Mouse (Mus musculus) monocyte, adult 5-6 weeks (primary cell): ENCODE results near the gene Ehd2. TPM values are rescaled to one million over a fixed set of nuclear protein-coding genes. Genes with fewer than 3 reads are reported as not detected.

Experiments
- ATAC-seq: fragments of 153-309, 156-312 bp; replicated peaks from 2 replicates; pipeline ENCODE4 v1.8.0; 2017; ENCODE audit warnings: mild to moderate bottlenecking; ENCODE audit not compliant: low TSS enrichment, insufficient number of reproducible peaks, severe bottlenecking, poor library complexity, low FRiP score
- total RNA-seq: library from RNA; stranded (forward); fragments of 200-1000, 200-491, 200-594 nt; gene quantifications from 3 replicates; pipeline ENCODE4 v1.2.3, GENCODE M21; 2017

Ehd2 gene
- 0.49 TPM in 1 of 3 replicates, not detected in the others for total RNA-seq

GRCm38 (mm10) chr7:15967312-15967711, at the start of gene Ehd2:
Gene Ehd2 (minus strand): TSS chr7:15967567.
- ATAC-seq: peak; percentile 42; the same call in 1 of the 2 replicates

DNA sequence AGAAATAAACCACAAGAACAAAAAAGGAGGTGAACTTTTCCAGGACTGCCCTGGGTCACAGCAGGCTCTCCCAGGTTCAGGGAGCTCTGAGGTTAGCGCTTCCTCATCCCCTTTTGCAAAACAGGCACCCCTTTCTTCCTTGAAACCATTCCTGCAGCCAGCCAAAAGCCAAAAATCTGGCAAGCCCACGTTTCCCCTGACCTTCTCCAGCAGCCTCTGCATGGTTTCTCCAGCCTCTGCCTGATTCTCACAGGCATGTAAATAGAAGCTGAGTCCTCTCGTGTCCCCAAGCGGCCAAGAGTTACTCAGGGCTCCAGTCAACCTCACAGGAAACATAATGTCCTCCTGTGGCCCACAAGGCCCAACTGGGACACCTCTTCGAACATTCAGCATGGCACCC, 48.0 kb upstream of the Ehd2 start:
- ATAC-seq: no peak

DNA sequence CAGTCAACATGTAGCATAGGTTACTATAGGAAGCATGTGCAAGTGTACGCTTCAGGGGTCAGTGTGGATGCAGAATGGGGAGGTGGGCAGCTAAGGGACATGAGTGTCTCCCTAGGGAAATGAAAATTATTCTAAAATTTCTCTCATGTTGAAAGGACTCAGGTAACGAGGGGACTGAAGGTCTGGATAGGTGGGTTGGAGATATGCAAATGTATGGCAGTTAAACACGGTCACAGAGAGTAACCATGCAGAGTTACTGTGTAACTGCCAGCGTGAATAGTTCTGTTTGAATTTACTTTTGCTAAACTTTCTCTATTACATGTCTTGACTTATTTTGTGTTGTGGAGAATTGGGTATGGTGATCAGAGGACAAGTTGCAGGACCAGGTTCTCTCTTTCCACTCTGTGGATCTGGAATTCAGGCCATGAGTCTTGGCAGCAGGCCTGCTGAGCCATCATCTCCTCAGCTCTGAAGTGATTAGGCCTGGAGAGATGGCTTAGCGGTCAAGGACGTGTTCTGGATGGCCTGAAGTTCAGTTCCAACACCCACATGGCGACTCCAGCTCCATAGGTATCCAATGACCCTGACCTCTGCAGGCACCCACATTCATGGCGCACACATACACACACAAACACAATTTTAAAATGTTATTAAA, 47.3 kb upstream of the Ehd2 start:
- no peak for ATAC-seq

GRCm38 (mm10) chr7:16013722-16014275, 46.4 kb upstream of the Ehd2 start:
- no peak for ATAC-seq

- ATAC-seq: no peak; the same call in 1 of the 2 replicates
These were observed 45.4 kb upstream of the Ehd2 start for GRCm38 (mm10) chr7:16012576-16013263.

DNA sequence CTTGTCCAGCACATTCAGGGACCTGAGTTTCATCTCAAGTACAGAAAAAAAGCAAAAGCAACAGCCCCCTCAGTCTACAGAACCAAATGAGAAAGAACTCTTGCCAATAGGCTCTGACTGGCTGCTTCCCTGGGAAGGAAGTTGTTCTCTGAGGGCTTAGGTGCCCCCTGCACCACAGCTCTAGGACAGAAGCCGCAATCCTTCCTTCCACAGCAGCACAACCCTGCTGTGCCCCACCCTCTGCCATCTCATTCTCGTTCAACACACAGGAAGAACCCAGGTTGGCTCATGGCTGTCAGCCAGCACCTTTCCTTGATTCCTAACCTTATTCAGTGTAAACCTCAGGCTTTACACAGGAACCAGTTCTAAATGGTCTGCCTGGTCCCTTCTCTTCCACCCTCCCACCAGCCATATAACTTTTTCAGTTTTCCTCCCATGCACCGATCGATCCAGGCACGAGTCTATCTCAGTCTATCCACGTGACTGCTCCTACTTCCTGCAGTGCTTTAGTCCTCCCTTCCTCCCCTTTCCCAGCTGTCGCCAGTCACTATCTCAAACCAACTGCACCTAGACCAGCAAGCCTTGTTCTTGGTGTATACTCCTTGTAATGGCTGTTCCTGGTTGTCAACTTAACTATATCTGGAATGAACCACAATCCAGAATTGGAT, 44.2 kb upstream of the Ehd2 start:
- ATAC-seq: no peak

- no peak for ATAC-seq
These were observed 43.3 kb upstream of the Ehd2 start for GRCm38 (mm10) chr7:16010649-16011048.

GRCm38 (mm10) chr7:16009636-16010035, 42.3 kb upstream of the Ehd2 start:
- ATAC-seq: no peak

GRCm38 (mm10) chr7:16005020-16005419, 37.7 kb upstream of the Ehd2 start:
- no peak for ATAC-seq

DNA sequence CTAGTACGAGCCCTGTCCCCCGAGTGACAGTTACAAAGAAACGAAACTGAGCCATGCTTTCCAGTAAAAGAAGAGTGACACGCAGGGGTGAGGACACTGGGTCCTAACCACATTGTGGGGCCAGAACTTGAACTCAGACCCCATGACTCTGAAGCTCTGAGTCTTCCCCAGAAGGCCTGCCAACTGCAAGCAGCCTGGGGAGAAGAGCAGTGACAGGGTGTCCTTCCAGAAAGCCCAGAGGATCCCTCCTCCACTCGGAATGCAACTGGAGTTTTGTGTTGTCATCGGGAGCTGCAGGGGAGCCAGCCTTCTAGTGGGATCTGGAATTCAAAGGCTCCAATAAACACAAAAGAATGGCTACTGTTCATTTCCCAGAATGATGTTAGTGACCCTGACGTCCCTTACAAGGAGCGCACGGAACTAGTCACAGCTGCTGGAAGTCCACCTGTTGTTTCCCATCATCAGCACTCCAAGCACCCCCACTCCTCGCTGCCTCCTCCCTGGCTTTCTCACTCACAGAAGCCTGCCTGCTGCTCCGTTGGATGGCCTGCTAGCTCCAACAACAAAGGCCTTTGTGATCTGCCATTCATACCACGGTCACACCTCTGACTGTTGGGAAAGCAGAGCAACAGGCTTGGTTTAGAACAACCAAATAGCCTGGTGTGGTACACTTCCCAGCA, 37.0 kb upstream of the Ehd2 start:
- ATAC-seq: no peak

- no peak for ATAC-seq
These were observed 35.7 kb upstream of the Ehd2 start for GRCm38 (mm10) chr7:16003032-16003431.

- peak; percentile 51; the same call in 1 of the 2 replicates for ATAC-seq
These were observed 34.8 kb upstream of the Ehd2 start for GRCm38 (mm10) chr7:16002171-16002570.

- no peak for ATAC-seq
These were observed 34.3 kb upstream of the Ehd2 start for GRCm38 (mm10) chr7:16001691-16002090.

DNA sequence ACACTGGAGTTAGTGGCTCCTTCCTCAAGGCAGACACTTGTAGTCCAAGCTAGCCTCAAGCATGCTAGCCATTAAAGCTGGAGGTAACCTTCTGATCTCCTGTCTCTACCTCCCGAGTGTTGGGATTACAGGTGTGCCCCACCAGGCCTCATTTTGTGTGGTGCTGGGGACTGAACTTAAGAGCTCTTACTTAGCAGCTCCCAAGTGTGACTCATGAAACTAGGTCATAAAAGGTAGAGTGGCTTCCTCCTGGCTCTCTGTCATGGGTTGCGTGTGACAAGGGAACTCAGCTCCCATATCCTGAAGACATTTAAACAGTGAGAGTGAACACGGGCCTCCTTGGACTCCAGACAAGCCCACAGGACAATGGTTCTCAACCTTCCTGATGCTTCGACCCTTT, 26.4 kb upstream of the Ehd2 start:
- ATAC-seq: no peak

- no peak for ATAC-seq
These were observed 25.8 kb upstream of the Ehd2 start for GRCm38 (mm10) chr7:15993152-15993551.

DNA sequence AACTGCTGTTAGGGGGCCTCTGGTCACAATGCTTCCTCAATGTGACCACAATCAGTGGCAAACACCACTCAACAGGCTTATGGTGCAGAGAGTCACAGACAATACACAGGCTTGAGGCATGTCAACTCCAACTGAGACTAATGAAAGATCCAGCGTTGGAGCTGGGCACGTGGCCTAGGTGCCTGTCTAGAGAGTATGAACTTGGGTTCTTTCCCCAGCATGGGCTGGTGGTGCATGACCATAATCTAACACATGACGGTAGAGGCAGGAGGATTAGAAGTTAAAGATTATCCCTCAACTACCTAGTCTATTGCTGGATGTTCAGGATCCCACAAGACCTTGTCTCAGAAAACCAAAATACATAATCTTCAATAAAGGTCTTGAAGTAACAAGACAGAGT, 24.4 kb upstream of the Ehd2 start:
- no peak for ATAC-seq

GRCm38 (mm10) chr7:15987661-15988356, 20.4 kb upstream of the Ehd2 start:
- no peak for ATAC-seq

- ATAC-seq: 0 out of 2 replicates have a peak, but pooled peaks have one; percentile 36
These were observed 15.5 kb upstream of the Ehd2 start for GRCm38 (mm10) chr7:15982729-15983407.
